Mouse (Mus musculus) naive thymus-derived CD4-positive, alpha-beta T cell, adult 2 months (primary cell): Measurements from ENCODE around the gene Camta1.
"Not testable (repeated sequence)": the region's sequence is repeated elsewhere in the genome, so short reads cannot be mapped to it uniquely, and the experiment has no call there.

Experiments used
- DNase-seq: peaks from one replicate; pipeline ENCODE4 v3.0.0-alpha.2; 2011; ENCODE audit warnings: low read depth

Camta1 gene

DNA sequence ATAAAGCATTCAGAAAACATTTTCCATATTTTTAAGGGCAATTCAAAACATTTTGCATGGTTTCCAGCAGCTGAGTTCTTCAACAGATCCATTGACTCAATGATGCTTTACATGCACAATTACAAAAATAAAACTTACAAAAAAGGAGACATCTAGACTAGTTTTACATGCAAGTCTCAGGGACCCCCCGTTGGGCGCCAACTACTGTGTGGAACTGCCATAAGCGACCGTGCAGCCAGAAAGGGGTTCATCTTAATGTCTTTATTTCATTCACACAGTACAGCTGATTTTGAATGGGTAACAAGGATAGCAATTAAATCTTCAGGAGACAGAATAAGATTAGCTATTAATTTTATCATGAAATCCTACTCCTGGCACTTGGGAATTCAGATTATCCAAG, 802.1 kb downstream of the Camta1 start:
- no peak for DNase-seq

DNA sequence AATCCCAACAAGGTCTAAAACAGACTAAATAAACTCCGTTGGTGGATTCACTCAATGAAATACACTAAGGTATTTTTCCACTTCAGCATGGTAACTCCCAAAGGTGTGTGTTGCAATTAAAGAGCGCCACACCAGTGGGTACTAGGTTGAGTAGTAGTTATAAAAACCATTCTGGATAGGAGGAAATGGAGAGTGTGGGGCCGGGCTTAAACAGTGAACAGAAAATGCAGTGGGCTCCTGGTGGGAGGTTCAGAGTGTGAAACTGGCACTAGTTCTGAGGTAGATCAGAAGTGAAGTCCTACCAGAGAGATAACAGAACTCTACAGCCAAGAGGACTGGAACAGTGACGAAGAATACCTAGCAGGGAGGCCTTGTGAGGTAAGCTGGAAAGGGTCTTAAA, 803.0 kb downstream of the Camta1 start:
- DNase-seq: no peak

DNA sequence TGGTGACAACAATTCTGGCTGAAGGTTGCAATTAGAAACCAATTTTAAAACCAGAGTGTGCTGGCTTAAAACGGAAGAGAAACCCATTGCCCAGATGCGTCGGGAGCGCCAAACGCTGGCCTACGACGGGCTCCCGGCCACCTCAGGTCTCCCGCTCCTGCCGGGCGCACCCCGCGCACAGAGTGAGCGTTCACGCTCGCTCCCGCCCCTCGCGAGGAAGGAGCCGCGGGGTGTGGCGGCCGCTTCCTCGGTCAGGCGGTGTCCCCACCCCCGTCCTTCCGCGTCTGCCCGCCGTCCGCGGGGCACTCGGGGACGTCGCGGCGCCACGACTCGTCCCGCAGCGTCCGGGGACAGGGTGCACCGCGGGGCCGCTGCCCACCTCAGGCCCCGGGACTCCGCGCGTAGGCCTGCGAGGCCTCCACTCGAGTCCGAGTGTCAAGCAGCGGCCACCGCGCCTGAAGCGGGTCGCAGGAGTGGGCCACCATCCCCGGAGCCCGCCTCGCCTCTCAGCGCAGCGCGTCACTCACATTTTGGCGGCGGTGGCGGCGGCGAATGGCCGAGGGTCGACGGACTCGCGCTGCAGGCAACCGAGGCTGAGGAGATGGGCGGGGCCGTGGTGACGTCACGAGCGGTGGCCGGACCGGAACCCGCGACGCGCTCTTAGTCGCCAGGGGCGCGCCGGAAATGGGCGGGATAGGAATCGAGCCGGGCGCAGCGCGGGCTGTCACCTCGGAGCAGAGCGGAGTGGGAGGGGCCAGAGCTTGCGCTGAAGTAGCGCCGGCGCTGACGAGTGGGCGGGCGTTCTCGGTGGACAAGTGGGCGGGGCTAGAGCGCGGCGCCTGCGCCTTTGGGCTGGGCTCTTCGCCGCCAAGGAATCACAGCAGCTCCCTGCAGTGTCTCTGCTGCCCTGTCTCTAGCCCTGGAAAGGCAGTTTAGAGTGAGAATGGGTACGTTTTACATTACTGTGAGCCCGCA, 804.0 kb downstream of the Camta1 start, which contains the start of gene Vamp3:
TSS of gene Vamp3 (minus strand) at position 617 of the 975 bp plus-strand sequence.
- DNase-seq: peak; percentile 99

DNA sequence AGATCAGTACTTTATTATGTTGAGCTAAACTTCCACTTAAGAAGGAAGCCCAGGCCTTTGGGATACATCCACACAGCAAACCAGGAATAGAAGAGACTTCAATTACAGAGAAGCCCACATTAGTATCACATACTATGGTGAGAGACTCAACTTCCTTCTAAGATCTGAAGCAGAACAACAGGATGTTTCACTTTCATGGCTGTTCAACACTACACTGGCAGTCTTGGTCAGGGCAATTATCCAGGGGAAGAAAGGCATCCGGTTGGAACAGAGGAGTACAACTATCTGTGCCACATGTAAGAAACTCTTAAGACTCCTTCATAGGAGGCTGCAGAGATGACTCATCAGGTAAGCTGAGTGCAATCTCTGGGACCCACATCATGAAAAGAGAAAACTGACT, 810.5 kb downstream of the Camta1 start:
- peak; percentile 30 for DNase-seq

DNA sequence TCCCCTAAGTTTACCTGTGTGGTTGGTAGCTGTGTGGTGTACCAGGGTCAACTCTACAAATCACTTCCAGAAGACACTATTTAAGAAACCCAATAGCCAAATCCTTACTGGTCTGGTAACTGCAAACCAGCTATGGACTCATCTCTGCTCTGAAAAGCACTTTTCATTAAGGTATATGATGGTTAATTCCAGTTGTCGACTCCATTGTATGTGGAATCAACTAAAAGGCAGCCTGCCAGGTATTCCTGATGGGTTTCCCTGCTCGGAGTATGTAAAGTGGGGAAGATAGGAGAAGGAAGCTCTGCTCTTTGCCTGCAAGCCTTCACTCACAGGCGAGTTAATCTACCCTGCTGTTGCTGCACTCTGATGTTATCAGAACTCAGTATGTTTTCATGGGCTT, 815.2 kb downstream of the Camta1 start:
- DNase-seq: no peak

DNA sequence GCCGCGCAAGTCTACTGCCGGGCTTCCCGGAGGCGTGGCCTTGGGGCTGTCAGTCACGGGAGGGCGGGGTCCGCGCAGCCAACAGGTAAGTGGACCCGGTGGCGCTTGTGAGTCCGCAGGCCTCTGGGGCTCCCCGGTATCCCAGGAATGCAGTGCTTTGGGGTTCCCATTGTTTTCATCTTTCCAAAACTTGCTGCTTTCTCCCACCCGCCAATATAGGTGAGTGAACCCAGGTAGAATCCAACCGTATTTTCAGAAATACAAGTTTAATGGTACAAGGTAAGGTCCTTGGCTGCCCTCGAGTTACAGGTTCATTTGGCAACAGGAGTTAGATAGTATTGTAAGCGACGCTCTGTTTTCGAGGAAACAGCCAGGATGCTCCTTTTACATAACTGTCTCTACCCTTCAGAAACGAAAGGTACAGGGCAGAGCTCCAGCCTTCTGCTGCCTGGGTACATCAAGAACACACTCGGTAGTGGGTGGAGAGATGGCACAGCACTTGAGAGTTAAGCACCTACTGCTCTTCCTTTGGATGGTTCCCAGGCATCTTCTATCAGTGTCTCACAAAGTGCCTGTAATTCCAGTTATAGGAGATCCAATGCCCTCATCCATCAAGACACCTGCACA, 816.6 kb downstream of the Camta1 start:
- no peak for DNase-seq

DNA sequence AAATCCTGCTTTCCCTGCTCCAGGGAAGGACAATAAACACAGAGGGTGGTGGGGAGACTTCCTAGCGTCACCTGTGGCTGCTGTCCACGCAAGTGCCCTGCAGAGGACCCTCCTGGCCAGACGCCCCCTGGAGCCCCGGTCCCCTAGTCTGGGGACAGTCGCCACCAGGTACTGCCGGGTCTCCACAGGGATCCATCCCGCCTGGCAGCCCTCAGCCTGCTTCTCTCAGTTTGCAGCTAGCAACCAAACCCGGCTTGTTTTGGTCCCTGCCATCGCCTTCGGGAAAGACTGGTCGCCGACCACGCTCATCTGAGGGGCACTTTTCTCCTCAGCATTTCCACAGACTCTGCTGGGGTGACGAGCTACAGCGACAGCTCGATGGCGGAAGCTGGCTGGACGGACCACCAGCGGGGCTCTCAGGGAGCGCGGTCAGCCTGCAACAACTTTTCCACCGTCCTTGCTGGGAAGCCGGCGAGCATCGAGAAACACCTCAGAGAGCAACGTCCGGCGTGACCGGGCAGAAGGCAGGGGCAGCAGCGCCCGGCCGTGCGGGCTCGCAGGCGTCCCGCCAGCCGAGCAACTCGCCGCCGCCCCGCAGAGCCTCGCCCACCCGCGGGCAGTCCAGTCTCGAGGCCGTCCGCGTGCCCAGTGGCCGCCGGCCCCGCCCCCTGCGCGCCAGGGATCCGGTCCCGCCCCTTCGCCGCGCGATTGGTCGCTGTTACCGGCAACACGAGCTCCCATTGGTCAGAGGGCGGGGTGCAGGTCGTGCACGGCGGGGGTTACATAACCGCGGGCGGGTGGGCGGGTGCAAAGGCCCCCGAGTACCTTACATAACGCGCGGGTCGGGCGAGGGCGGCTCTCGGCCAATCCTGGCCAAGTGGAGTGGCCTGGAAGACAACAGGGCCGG, 817.4 kb downstream of the Camta1 start, which contains the start of gene Per3:
TSS of gene Per3 (minus strand) at position 629 of the 907 bp plus-strand sequence.
- DNase-seq: peak; percentile 90

DNA sequence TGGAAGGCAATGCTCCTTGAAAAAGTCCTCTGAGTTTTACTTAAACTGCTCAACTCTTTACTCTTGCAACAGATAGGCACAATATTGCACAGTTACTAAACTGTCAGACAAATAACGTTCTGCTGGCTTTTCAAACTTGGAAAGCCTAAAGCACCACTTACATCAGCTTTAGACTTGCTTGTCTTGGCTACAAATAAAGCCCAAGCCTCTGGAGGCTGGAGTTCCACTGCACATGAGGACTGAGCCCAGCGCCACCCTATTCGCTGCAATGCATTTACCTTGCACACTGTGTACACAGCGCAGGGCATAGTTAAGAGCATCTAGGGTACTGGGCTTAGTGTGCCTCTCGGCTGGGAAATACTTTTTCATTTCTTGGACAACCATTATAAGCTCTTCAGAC, 818.4 kb downstream of the Camta1 start:
- no peak for DNase-seq

DNA sequence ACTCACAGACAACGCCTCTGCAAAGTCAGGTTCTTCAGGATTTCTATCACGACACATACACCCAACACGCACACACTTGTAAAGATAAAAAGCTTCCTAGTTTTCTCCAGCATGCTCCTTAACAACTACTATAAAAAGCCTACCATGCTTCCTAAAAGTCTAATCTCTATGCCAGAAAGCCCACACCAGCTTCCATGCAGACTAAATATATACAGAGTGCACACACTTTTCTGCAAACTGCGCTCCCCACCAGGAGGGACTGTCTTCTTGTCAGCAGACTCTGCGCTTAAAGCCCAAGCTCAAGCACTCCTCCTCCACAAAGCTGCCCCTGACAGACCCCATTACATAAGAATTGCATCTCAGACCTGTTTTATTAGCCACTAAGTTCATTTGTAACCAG, 820.2 kb downstream of the Camta1 start:
- no peak for DNase-seq

DNA sequence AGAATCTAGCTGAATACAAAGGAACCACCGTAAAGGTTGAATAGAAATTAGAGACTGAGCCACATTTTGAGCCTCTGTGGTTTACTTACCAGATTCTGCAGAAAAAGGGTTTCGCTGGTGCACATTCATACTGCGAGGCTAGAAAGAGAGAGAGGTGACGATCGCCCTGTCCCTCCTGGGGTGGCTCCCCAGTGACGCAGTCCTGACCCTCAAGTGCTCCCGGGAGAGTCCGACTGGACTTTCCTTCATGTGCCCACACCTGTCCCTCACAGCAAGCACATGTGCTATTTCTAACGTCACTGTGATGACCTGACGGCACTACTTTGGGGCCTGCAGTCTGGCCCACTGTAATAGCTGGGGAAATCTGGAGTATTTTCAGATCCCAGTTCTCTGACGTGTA, 823.9 kb downstream of the Camta1 start:
- no peak for DNase-seq

DNA sequence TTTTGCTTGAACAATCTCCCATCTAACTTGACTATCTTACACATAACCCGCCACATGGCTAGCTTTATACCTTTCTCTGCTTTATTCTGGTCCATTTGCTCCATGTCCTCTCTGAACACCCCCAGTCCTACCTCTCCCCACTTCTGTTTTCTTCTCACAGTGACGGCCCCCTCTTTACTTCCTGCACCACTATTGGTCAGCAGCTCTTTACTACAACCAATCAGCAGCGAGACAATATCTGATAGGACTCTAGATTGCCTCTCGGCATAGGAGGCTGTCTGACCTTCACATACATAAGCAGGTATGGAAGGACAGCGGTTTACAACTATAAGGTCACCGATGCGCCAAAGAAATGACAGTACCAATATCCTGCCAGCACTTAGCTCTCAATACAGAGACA, 825.2 kb downstream of the Camta1 start:
- DNase-seq: no peak

DNA sequence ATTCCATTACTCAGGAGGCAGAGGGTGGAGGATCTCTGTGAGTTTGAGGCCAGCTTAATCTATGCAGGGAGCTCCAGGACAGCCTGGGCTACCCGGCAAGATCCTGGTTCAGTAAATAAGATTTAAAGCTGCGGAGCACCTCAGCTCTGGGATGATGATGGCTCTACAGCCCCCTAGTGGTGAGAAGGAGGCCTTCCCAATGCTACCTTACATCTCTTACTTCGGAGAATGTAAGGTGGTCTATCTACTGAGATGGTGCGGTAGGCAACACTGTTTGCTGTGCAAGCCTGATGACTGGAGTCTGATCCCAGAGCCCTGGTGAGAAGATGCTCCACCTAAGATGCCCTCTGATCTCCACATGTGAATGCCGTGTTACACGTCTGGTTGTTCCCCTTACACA, 834.7 kb downstream of the Camta1 start:
- DNase-seq: peak; percentile 51

DNA sequence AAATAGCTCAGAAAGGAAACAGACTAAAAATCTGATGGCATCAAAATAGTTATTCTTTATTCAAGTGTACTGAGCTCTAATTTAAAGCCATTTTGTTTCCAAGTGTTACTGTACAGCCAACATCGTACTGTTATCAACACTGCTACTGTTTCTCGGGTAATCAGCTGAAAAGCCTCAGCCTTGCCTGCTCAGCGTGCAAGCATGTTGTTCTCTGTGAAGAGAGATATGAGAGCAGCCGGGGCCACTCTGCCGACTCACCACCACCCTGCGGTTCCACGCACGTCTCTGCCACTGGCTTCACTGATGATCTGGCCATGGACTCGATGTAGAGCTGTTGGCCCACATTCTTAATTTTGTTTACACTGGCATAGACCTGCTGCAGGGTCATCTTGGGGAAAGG, 837.5 kb downstream of the Camta1 start:
- DNase-seq: no peak

DNA sequence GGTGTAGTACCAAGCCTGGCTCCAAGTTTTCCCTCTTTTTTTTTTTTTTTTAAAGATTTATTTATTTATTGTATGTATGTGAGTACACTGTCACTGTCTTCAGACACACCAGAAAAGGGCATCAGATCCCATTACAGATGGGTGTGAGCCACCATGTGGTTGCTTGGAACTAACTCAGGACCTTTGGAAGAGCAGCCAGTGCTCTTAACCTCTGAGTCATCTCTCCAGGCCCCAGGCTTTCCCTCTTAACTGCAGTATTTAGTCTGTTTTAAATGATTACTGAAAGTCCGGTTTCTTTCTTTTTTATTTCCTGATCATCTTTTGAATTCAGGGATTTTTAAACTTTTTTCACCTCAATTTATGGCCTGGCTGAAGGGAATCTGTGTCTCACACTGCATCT, 844.3 kb downstream of the Camta1 start:
- DNase-seq: not testable (repeated sequence)

DNA sequence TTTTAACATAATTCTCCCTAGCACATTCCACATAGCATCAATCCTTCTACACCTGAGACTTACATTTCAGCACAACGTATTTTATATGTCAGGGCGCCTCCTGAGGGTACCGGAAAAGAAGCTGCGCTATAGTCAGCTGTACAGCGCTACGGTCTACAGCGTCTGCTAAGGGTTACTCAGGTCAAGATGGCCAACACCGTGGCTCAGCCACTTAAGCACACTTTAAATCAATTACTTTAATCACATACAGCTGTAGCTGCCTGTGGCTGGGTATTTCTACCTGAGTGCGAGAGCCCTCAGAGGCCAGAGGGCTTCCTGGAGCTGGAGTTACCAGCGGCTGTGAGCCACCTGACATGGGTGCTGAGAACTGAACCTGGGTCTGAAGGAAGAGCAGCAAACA, 845.7 kb downstream of the Camta1 start:
- no peak for DNase-seq

DNA sequence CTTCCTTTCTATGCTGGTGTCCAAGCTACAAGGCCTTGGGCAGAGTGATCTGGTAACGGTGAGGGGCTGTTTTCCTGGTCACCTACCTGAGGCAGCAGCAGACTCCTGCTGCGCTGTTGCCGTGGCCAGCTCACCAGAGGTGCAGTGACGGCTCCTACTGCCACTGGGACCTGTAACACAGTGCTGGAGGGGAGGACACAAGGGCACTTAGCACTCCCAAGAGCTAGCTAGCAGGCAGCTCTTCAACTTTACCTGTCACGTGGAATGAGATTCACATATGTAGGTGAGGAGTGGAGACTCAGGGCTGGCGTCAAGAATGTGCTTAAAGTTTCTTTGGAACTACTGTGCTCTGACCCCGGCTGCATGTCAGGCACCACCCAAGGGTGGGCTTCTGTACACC, 851.4 kb downstream of the Camta1 start:
- DNase-seq: no peak

DNA sequence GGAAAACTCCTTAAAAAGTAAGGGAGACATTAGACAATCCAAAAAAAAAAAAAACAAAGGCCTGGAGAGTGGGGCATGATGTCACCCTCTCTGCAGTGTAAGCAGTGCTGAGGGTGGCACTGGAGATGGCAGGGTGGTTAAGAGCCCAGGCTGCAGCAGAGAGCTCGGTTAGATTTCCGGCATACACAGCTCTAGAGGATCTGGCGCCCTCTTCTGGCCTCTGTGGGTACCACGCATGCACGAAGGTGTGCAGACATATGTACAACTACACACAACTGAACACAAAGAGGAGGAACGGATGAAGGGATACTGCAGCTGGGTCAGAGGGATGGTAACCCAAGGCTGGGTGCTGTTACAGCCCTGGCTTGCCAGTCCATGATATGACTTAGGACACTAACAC, 854.7 kb downstream of the Camta1 start:
- DNase-seq: peak; percentile 50

DNA sequence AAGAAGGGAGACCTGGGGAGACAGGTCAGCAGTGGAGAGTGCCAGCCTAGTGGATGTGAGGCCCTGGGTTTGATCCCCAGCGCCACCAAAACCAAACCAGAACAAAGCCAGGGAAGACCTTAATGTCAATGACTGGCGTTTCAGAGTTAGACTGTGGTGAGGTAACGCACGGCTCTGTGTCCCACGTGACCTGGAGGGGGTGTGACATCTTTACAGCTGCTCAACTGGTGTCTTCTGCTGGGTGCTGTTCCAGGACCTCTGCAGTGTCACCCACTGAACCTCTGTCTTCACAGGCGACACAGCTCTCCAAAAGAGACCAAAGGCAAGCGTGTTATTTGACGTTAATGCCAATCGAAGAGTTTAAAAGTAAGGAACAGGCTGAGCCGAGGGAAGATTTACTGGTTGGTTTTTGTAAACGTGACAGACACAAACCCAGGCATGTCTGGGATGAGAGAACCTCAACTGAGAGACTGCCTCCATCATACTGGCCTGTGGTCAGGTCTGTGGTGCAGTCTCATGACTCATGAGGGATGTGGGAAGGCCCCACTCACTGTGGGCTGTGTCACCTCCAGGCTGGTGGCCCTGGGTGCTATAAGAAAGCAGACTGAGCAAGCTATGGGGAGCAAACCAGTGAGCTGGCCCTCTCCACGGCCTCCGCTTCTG, 855.9 kb downstream of the Camta1 start:
- peak; percentile 9 for DNase-seq

DNA sequence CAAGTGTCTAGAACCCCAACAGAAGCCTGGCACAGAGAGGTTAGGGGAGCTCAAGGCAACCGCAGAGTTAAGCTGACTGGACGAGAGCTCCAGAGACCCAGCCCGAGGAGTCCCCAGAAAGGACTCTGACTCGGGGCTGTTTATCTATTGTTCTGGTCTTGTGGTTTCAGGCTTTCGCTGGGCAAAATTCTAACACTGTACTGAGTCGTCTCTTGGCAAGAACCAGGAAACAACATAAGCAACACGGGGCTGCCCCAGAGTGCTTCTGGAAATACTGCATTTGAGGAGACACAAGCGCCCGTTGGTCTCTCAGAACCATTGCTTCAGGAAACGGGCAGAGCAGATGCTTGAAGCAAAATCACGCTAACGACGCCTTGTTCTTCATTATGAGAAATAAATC, 860.3 kb downstream of the Camta1 start:
- no peak for DNase-seq

DNA sequence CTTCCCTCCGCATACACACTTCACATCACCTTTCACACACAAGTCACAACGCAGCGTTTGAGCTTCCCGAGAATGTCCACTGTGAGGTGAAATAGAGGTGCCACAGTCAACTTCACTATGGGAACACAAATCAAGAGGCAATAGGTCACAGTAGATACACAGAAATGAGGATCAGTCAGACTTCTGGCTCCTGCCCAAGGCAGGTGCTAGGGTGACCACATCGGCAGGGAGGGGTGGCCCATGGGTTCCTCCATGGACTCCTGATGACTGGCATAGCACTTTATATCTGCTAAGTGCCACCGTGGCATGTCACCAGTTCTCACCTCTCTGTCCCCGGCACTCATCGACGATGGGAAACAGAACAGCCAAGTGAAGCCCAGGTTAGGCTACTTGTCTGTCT, 863.0 kb downstream of the Camta1 start:
- no peak for DNase-seq

DNA sequence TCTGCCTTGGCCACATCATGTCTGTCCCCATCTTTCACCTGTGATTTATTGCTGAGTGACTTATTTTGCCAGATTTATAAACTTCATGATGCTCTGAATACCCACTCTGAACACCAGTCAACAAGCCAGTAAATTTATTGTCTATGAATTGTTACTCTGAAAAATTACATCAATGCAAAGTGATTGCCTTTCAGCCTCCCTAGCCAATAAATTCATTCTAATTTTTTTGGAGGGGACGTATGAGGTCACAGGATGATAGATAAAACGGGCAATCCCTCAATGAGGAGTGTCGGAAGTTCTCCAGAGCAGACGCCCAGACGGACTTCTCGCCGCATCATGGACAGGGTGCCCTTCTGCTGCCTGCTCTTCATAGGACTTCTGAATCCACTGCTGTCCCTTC, 864.9 kb downstream of the Camta1 start, which contains the start of gene Uts2:
TSS of gene Uts2 (plus strand) at position 301 of the 400 bp plus-strand sequence.
- DNase-seq: no peak

DNA sequence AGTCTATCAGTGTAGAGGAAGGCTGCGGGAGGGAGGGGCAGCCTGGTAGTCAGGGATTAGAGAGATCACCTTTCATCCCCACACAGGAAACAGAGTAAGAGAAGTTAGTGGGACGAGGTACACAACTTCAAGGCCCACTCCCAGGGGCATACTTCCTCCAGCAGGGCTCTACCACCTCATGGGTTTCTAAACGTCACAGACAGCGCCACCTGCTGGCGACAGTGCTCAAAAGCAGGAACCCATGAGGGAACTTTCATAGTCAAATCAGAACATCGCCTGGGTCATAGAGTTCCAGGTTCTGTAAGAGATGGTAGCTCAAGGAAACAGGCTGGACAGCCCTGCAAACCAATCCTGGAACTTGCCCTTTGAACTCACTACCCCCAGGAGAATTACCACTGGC, 871.5 kb downstream of the Camta1 start:
- peak; percentile 48 for DNase-seq
